Mouse (Mus musculus) embryo, embryonic 10 days (tissue): ENCODE data around the gene Krtap19-3.
A peak's percentile ranks its signal among the peaks of the same experiment; 100 is the strongest.

Experiments
- DNase-seq: peaks from one replicate; pipeline ENCODE4 v3.0.0-alpha.2; 2015; ENCODE audit warnings: low spot score

Gene Krtap19-3

DNA sequence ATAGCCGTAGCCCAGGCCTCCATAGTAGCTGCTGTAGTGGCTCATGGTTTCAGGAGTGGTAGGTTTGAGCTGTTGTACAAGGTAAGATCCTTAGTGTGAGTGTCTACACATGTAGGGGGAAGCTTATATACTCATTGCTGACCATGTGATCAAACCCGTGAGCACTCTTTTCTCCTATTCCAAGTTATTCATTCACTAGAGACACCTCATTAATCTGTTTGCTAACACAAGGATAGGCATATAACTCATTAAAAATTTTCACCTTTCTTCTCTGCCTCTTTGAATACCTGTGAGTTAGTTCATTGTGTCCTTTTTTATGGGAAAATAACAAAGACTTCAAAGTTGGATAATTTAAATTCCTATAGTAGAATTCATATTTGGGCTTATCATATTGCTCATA, at the start of gene Krtap19-3:
TSS of gene Krtap19-3 (minus strand) at position 101 of the 400 bp plus-strand sequence.
- no peak for DNase-seq

DNA sequence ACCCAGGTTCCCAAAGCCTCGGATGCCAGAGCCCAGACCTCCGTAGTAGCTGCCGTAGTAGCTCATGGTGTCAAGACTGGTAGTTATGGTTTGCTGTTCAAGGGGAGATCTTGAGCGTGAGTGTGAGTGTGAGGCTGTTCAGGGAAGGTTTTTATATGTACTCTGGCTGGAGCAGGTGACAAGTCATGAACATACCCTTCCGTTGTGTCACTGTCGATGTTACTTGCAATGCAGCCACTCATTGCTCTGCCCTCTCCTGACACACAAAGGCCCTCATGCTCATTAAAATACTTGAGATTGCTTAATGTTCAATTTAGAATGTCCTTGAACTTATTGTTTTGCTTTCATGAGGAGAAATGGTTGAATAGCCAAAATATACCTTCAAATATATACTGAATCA, 18.5 kb upstream of the Krtap19-3 start, which contains the start of gene Krtap19-5:
TSS of gene Krtap19-5 (minus strand) at position 101 of the 400 bp plus-strand sequence.
- no peak for DNase-seq

DNA sequence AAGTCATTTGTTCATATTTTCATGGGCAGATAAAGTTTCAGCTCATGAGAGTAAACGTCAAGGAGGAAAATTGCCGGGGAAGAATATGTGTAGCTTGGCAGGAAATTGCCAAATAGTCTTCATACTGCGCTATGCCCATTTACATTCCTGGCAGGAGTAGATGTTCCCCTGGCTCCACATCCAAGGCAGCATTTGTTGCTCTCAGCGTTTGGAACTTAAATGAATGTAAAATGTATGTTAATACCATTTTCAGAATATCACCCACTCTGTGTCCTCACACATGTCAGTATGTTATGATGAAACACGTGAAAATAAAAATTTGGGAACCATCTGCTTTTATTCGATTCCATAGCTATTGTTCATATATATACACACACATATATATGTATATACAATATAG, 9.0 kb upstream of the Krtap19-3 start:
- no peak for DNase-seq

DNA sequence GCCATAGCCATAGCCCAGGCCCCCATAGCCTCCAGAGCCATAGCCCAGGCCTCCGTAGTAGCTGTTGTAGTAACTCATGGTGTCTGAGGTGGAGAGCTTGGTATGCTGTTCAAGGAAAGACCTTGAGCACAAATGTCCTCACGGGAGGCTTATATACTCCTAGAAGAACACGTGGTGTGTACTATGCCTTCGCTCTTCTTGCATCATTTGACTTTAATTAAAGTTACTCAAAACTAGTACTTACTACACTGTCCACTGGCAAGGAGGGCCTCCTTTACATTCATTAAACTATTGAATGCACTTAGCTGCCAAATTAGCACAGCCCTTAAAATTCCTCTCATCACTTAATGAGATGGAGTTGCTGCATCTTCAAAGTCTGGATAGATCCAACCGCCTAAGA, 7.2 kb upstream of the Krtap19-3 start, which contains the start of gene Krtap19-4:
TSS of gene Krtap19-4 (minus strand) at position 101 of the 400 bp plus-strand sequence.
- no peak for DNase-seq

DNA sequence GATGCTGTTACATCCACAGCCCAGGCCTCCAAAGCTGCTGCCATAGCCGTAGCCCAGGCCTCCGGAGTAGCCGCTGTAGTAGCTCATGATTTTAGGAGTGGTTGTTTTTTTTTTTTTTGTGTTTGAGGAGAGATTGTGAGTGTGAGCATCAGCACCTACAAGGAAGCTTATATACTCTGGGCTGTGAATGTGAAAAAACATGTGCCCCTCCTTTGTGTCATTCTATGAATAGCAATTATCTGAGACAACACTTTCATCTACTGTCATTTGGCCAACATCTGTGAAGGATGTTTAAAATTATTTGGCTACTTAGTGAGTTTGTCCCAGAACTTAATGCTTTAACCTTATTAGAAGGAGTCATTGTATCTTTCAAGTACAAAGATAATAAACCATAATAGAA, 3.7 kb downstream of the Krtap19-3 start, which contains the start of gene Krtap19-2:
TSS of gene Krtap19-2 (minus strand) at position 101 of the 400 bp plus-strand sequence.
- DNase-seq = no peak

DNA sequence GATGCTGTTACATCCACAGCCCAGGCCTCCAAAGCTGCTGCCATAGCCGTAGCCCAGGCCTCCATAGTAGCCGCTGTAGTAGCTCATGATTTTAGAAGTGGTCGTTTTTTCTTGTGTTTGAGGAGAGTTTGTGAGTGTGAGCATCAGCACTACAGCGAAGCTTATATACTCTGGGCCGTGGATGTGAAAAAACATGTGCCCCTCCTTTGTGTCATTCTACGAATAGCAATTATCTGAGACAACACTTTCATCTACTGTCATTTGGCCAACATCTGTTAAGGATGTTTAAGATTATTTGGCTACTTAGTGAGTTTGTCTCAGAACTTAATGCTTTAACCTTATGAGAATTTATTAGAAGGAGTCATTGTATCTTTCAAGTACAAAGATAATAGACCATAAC, 8.5 kb downstream of the Krtap19-3 start, which contains the start of gene Krtap19-1:
TSS of gene Krtap19-1 (minus strand) at position 101 of the 400 bp plus-strand sequence.
- DNase-seq = no peak

DNA sequence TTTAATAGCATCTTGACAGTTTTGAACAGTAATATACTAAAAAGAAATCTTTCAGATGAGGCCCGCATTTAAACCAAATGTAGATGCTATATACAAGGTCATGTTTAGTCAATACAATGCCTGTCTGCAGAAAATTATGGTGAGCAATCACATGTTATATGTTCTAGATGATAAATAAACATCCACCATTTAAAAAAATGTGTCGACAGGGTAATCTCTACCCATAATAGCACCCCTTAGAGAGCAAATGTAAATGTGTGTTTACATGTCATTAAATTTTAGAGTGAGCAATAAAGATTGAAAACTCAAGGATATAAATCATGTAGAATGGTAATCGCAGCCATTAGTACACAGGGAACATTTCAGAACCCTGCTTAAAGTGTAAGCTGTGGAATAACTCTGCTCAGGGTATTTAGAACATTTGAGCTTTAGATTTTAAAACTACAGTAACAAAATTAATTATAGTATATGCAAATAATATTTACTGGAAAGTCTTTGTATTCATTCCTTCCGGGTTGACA, 12.9 kb downstream of the Krtap19-3 start:
- no peak for DNase-seq

DNA sequence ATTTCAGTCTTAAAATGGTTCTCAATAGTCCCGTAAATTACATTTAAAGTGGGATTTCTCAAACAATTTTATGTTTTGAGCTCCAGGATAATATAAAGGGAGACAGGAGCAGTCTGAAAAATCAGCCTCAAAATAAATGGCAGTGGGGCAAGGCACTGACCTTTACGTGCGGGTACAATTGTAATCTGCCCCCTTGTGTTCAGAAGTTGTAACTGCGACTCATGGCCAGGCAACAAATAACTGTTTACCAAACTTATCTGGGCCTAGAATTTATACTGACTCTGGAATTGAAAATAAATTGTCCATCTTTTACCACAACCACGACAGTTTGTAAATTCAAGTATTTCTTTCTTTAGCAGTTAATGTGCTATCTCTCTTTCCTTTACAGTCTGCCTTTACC, 26.4 kb downstream of the Krtap19-3 start:
- DNase-seq = peak; percentile 70

DNA sequence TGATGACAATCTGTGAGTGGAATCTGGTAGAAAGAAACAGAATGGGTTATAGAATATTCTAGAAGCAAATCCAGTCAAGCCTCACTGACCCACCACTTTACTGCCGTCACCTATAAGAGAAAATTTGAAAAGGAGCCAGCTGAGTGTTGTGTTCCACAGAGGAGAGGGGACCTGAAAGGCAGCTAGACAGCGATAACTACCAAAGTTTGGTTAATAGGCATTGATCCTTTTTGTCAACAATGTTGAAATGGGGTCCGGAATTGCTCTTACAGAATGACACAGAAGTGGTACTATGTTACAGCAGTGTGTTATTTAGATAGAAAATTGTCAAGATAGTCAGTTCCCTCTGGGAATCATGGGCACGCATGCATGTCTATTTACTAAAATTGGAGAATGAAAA, 29.3 kb downstream of the Krtap19-3 start:
- DNase-seq = no peak

DNA sequence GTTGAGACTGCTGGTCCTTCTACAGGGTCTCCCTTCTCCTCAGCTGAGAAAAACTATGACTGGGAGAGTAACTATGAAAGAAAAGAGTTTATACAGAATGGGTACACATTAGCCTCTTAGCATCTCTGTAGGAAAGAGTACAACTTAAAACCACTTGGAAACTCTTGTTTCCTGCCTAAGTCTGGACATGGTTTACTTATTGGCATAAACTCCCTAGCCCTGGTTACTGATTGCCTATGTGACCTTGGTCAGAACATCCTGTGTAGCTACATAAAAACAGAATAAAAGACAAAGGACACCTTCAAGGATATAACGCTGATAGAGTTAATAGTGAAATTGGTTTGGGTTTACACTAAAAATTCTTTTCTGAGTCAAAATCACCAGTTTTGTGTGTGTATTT, 30.5 kb downstream of the Krtap19-3 start:
- DNase-seq = no peak
